Mouse (Mus musculus): ENCODE data around the gene Btbd6. TPM values are rescaled to one million over a fixed set of nuclear protein-coding genes. Genes with fewer than 3 reads are reported as not detected.

Btbd6 gene
- polyA plus RNA-seq (2015; fragmentation: Nextera tagmentation; extraction: Ambion mirVana): 29.3 and 29.5 TPM in 2 replicates

DNA sequence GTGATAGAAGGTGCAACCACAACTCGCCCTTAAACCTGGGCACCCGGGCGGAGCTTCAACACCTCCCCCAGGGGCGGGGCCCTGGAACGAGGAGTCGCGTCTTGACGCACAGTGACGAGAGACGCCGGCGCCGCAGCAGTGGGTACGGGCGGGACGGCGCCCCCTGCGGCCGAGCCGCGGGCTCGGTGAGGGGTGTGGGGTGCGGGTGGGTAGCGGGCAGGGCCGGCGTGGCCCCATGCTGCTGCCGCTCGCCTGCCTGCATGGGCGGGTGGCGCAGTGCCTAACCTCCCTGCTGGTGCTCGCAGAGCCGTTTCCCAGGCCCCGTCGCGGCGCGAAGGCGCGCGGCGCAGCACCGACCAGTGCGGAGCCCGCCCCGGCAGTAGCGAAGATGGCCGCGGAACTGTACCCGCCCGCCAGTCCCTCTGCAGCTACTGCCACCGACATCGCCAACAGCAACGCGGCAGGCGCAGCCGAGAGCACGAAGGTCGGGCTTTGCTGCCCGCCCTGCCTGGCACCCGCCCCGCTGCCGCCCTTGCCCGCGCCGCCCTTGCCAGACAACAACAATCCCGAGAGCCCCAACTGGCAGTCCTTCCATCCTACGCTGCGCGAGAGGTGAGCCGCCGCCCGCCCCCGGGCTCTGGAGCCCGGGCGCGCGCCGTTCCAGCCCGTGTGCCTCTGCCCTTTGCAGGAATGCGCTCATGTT lies at the start of gene Btbd6:
TSS of gene Btbd6 (plus strand) at position 112 of the 703 bp plus-strand sequence.
- Histone ChIP-seq H3K9ac (peak within 1 kb of the TSS; percentile 89), H3K9me3 (no peaks in the 10 kb centered on the region), H3K36me3 (peaks cover 79% of the 10 kb centered on the region), H3K4me3 (peak within 1 kb of the TSS; percentile 73), H3K27ac (peak within 1 kb of the TSS; percentile 93), H3K27me3 (no peaks in the 10 kb centered on the region), H3K4me2 (peak within 1 kb of the TSS; percentile 91), H3K4me1 (peaks cover 14% of the 10 kb centered on the region)
- WGBS: under 1% methylated on average over 80 of the region's 80 CpGs
- peak; percentile 90 for ATAC-seq (ENCODE audit: insufficient number of reproducible peaks, insufficient read depth, low FRiP score, low TSS enrichment, low read depth)

DNA sequence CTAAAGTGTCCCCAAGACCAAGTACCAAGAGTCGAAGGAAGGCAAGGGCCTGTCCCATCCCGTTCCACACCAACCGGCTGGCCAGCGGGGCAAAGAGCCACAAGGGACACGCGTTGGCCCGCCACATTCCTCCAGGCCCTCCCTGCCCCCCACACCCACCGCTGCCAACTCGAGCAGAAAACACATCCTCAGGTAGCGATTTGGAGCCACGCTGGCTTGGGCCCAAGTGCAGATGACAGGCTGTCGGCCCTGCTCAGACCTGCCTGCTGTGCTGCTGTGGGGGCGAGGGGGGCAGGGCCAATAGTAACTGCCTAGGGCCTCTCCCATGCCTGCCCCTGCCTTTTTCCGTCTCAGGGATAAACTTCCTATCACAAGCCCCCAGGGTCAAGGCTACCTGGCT lies 49.0 kb upstream of the Btbd6 start:
- H3K4me1 ChIP-seq: peaks cover 31% of the 10 kb centered on the region
- 0 out of 2 replicates have a peak overlapping the region, but pooled peaks have one; percentile 7 for H3K9ac ChIP-seq
- peak overlapping the region; percentile 63 for H3K4me3 ChIP-seq

DNA sequence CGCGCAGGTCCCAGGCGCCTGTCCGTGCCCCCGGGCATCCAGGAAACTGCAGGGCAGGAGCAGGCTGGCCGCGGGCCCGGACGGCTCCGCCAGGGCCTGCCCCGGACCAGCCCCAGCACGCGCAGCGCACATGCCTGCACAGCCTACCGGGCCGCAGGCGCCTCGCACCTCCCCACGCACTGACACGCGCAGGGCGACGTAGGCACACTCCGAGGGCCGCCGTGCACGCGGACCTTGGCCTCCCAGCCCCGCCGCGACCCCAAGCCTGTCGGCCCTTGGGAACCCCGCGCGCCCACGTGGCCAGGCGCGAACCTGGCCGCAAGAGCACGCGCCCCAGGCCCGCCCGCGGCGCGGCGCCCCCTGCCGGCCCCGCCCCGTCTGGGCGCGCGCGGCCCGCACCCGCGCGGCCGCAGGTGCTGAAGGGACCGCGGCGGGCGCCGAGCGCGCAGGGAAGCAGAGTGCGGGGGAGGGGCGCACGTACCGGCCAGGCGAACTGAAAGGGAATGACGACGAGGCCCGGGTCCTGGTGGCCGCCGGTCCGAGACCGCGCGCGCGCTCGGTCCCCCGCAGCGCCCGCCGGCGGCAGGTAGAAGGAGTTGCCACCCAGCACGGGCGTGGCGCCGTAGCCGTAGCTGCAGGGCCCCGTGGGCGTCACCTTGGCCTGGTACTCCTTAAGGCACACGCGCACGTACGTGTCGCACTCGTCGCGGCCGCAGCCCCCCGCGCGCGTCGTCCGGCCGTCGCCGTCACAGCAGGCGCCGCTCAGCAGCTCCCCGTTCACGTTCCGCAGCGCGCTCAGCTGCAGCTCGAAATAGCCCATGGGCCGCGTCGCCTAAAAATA lies 47.7 kb upstream of the Btbd6 start:
- no peak for ATAC-seq (ENCODE audit: insufficient number of reproducible peaks, insufficient read depth, low FRiP score, low TSS enrichment, low read depth)
- Histone ChIP-seq H3K9ac (peak overlapping the region; percentile 70), H3K9me3 (no peaks in the 10 kb centered on the region), H3K4me1 (peaks cover 31% of the 10 kb centered on the region), H3K27ac (peak overlapping the region; percentile 64), H3K27me3 (peaks cover 71% of the 10 kb centered on the region), H3K36me3 (no peaks in the 10 kb centered on the region), H3K4me2 (peak overlapping the region; percentile 98), H3K4me3 (peak overlapping the region; percentile 63)
- 1% methylated on average over 124 of the region's 124 CpGs for WGBS

More for the DNA sequence above, 49.0 kb upstream of the Btbd6 start:
- no peak overlapping the region for H3K27ac ChIP-seq
- H3K4me2 ChIP-seq: peak overlapping the region; percentile 98
- no peaks in the 10 kb centered on the region for H3K9me3 ChIP-seq
- no peaks in the 10 kb centered on the region for H3K36me3 ChIP-seq
- 51% methylated on average over 14 of the region's 14 CpGs for WGBS
- ATAC-seq (ENCODE audit: insufficient number of reproducible peaks, insufficient read depth, low FRiP score, low TSS enrichment, low read depth): no peak
- peaks cover 66% of the 10 kb centered on the region for H3K27me3 ChIP-seq

DNA sequence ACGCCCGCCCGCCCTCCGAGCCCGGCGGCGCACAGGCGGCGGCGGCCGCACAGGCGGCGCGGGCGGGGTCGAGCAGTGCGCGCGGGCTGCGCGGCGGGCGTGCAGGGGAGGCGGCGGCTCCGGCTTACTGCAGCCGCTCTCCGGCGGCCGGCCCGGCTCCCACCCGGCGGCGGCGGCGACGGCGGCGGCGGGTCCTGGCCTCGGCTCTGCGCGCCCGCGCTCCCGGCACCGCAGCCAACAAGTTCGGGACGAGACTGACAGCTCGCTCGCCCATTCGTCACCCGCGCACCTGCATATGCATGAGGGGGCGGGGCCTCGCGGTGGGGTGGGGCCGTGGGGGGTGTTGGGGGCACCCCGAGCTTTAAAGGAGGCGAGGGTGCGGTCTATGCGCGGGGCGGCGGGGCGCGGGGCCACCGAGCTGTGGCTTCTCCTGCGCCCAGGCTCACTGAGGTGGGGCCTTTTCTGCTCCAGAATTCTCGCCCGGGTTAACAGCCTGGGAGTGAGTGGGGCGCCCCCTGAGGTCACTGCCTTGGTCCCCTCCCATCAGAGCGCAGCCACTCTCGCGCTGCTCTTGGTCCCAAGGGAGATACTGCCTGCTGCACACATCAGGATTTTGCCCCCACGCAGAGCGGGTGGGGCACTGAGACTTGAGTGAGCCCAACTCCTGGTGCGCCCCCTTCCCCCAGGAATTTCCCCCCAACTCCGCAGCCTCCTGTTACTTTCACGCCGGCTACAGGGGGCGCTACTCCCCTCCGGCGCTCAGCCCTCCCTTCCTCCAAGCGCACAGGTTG lies 46.5 kb upstream of the Btbd6 start, which contains the start of gene Jag2:
TSS of gene Jag2 (minus strand) at position 215 of the 791 bp plus-strand sequence.
- 2% methylated on average over 59 of the region's 85 CpGs for WGBS
- peaks cover 71% of the 10 kb centered on the region for H3K27me3 ChIP-seq
- H3K4me3 ChIP-seq: peak within 1 kb of the TSS; percentile 63
- peaks cover 26% of the 10 kb centered on the region for H3K4me1 ChIP-seq
- H3K36me3 ChIP-seq: no peaks in the 10 kb centered on the region
- no peaks in the 10 kb centered on the region for H3K9me3 ChIP-seq
- H3K27ac ChIP-seq: peak within 1 kb of the TSS; percentile 64
- peak; percentile 34; the same call in 1 of the 2 replicates for ATAC-seq (ENCODE audit: insufficient number of reproducible peaks, insufficient read depth, low FRiP score, low TSS enrichment, low read depth)
- peak within 1 kb of the TSS; percentile 98 for H3K4me2 ChIP-seq
- peak within 1 kb of the TSS; percentile 70 for H3K9ac ChIP-seq

DNA sequence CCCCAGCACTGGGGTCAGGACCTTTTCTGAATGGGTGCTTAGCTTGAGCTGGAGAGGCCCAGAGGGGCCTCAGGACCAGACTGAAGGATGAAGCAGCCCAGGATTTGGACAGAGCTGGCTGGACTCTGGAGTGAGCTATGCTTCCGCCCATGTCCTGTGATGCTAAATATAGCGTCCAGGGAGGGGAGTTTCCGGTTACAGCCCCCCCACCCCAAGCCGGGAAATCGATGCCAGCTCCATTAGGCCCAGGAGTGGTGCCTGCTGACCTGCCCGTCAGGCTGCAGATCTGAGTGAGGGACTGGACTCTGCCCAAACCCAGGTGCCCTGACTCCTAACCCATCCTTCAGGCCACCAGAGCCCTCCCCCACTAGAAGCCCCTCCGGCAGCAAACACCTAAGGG lies 43.6 kb upstream of the Btbd6 start:
- H3K4me2 ChIP-seq: no peak overlapping the region
- 24% methylated on average over 7 of the region's 7 CpGs for WGBS
- H3K9ac ChIP-seq: peak overlapping the region; percentile 46; the same call in 1 of the 2 replicates
- peaks cover 51% of the 10 kb centered on the region for H3K27me3 ChIP-seq
- H3K27ac ChIP-seq: no peak overlapping the region
- no peaks in the 10 kb centered on the region; the same call in 1 of the 2 replicates for H3K36me3 ChIP-seq
- H3K4me3 ChIP-seq: no peak overlapping the region
- ATAC-seq (ENCODE audit: insufficient number of reproducible peaks, insufficient read depth, low FRiP score, low TSS enrichment, low read depth): no peak
- no peaks in the 10 kb centered on the region for H3K9me3 ChIP-seq
- peaks cover 27% of the 10 kb centered on the region for H3K4me1 ChIP-seq

DNA sequence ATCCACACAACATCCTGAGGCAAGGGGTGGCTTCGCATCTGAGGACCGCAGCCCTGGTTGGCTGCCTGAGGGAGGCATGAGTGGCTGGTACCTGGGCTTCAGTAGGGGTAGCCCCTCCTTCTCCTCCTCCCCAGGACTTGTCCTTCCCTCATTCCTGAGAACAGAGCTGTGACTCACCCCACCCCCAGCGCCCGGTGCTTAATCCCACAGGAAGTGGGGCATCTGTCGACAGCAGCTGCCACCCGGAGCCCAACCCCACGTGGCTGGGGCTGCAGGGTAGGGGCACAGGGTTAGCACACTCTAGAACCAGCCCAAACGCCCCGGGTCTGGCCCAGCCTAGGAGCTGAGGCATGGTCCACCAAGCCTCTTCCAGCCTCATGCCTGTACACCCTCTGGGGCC lies 38.4 kb upstream of the Btbd6 start:
- no peak overlapping the region for H3K27ac ChIP-seq
- no peaks in the 10 kb centered on the region; the same call in 1 of the 2 replicates for H3K36me3 ChIP-seq
- H3K9ac ChIP-seq: peak overlapping the region; percentile 27; the same call in 1 of the 2 replicates
- no peaks in the 10 kb centered on the region for H3K9me3 ChIP-seq
- WGBS: 23% methylated on average over 9 of the region's 9 CpGs
- H3K27me3 ChIP-seq: no peaks in the 10 kb centered on the region
- no peak overlapping the region for H3K4me3 ChIP-seq
- peak; percentile 28; the same call in 1 of the 2 replicates for ATAC-seq (ENCODE audit: insufficient number of reproducible peaks, insufficient read depth, low FRiP score, low TSS enrichment, low read depth)
- H3K4me1 ChIP-seq: peaks cover 39% of the 10 kb centered on the region
- no peak overlapping the region for H3K4me2 ChIP-seq

DNA sequence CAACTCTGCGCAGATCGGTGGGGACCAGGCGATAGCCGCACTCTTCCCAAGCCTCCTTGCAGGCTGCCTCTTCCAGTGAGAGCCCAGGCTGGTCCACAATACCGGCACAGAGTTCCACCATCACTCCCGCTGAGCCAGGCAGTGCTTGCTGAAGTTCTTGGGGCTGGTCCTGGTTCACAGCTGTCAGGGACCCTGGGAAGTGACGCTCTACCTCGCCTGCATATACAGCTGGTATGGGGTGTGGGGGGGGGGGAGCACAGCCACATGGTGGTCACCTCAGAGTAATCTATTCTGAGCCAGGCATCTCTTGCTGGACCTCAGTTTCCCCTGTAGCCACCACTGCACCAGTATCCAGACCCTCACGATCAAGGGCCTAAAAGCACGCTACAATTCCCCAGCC lies 37.9 kb upstream of the Btbd6 start:
- no peak for ATAC-seq (ENCODE audit: insufficient number of reproducible peaks, insufficient read depth, low FRiP score, low TSS enrichment, low read depth)
- Histone ChIP-seq H3K4me2 (no peak overlapping the region), H3K36me3 (no peaks in the 10 kb centered on the region; the same call in 1 of the 2 replicates), H3K4me1 (peaks cover 39% of the 10 kb centered on the region), H3K9ac (peak overlapping the region; percentile 27; the same call in 1 of the 2 replicates), H3K9me3 (no peaks in the 10 kb centered on the region), H3K27me3 (no peaks in the 10 kb centered on the region), H3K27ac (no peak overlapping the region), H3K4me3 (no peak overlapping the region)
- WGBS: 77% methylated on average over 10 of the region's 10 CpGs

DNA sequence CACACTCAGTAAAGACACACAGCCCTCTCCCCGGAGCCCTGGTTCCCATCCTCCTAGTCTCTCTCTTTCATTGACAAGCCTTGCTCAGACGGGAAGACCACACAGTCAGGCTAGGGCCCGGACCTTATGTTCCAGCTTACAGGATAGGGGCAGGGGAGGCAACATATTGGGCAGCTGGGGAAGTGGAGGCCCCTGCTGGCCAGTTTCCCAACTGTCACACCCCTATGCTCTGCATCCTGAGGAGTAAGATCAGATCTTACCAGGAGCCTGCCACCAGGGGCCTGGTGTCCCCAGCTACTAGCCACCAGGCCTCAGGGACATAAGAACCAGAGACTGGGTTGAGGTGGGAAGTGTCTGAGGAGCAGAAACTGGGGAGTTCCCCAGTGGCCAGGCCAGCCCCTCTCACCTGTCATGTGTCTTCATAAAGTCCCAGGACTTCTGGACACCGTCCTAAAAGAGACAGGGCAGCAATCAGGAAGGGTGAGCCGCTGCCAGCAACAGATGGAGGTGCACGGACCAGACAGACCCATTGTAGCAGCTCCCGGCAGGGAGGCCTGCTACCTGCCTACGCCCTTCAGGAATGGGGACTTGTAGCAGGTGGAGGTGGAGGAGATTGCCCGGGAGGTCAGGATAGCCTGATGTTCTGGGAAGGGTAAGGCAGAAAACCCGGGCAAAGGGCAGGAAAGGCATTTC lies 37.3 kb upstream of the Btbd6 start:
- Histone ChIP-seq H3K36me3 (no peaks in the 10 kb centered on the region; the same call in 1 of the 2 replicates), H3K27me3 (no peaks in the 10 kb centered on the region), H3K4me2 (no peak overlapping the region), H3K4me3 (no peak overlapping the region), H3K9ac (0 out of 2 replicates have a peak overlapping the region, but pooled peaks have one; percentile 36), H3K4me1 (peaks cover 39% of the 10 kb centered on the region), H3K27ac (no peak overlapping the region), H3K9me3 (no peaks in the 10 kb centered on the region)
- WGBS: 47% methylated on average over 10 of the region's 10 CpGs
- ATAC-seq (ENCODE audit: insufficient number of reproducible peaks, insufficient read depth, low FRiP score, low TSS enrichment, low read depth): no peak

DNA sequence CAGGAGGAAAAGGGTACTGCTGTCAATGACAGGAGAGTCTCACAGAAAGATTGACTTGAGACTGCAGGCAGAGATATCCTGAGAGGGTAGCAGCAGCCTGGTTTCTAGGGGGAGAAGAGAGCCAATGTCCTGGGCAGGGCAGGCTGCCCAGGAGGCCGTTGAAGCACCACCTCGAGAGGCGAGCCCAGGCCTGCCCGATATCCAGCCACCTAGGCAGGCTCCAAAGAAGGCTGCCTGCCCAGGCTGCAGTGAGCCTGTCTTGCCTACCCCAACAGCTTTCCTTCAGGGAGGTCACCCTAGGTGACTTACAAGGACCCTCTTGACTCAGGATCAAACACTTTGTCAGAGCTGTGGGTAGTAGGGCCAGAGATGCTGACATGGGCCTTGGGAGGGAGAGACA lies 36.0 kb upstream of the Btbd6 start:
- Histone ChIP-seq H3K27ac (no peak overlapping the region), H3K4me1 (peaks cover 39% of the 10 kb centered on the region), H3K4me2 (peak overlapping the region; percentile 80; the same call in 1 of the 2 replicates), H3K9ac (no peak overlapping the region), H3K4me3 (no peak overlapping the region), H3K27me3 (no peaks in the 10 kb centered on the region), H3K9me3 (no peaks in the 10 kb centered on the region), H3K36me3 (no peaks in the 10 kb centered on the region; the same call in 1 of the 2 replicates)
- WGBS: 70% methylated on average over 4 of the region's 4 CpGs
- no peak for ATAC-seq (ENCODE audit: insufficient number of reproducible peaks, insufficient read depth, low FRiP score, low TSS enrichment, low read depth)

DNA sequence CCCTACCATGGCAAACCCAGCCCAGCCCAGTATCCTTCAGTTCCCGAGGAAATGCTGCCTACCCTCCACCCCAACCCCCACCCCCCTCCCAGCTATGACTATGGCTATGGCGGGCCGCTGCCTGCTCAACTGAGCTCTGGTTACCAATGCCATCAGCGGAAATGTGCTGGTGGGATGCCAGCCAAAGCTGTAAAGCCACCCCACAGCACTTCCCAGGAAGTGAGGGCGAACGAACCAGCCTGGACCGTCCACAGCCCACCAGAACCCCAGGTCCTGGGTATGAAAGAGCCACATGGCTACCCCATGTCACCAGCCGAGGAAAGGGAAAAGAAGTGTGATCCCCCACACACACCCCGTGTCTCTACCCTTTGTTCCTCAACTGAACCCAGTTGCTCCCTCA lies 35.6 kb upstream of the Btbd6 start:
- no peaks in the 10 kb centered on the region for H3K9me3 ChIP-seq
- H3K36me3 ChIP-seq: no peaks in the 10 kb centered on the region
- peak overlapping the region; percentile 80 for H3K4me2 ChIP-seq
- H3K9ac ChIP-seq: no peak overlapping the region
- H3K27ac ChIP-seq: peak overlapping the region; percentile 74; the same call in 1 of the 2 replicates
- ATAC-seq (ENCODE audit: insufficient number of reproducible peaks, insufficient read depth, low FRiP score, low TSS enrichment, low read depth): no peak
- WGBS: 78% methylated on average over 9 of the region's 9 CpGs
- peaks cover 39% of the 10 kb centered on the region for H3K4me1 ChIP-seq
- H3K27me3 ChIP-seq: no peaks in the 10 kb centered on the region
- H3K4me3 ChIP-seq: peak overlapping the region; percentile 68; the same call in 1 of the 2 replicates

Data from embryonic facial prominence, embryonic 13.5 days (tissue).